Mouse (Mus musculus) myocyte (in vitro differentiated cells): ENCODE results near the gene Gpx3. TPM values are rescaled to one million over a fixed set of nuclear protein-coding genes. Genes with fewer than 3 reads are reported as not detected.

Experiments used
- H3K27me3 ChIP-seq: one replicate; pipeline ENCODE4 v1.6.1; 2011; ENCODE audit not compliant: control insufficient read depth, insufficient read depth, insufficient read length
- H3K36me3 ChIP-seq: one replicate; pipeline ENCODE4 v1.6.1; 2011; ENCODE audit not compliant: control insufficient read depth, insufficient read depth
- H3K4me2 ChIP-seq: one replicate; pipeline ENCODE4 v1.6.1; 2011; ENCODE audit warnings: low read depth, control low read depth
- H3K4me3 ChIP-seq: one replicate; pipeline ENCODE4 v1.5.1; 2011; ENCODE audit warnings: mild to moderate bottlenecking, control low read depth, moderate library complexity
- H3K79me2 ChIP-seq: one replicate; pipeline ENCODE4 v1.6.1; 2011; ENCODE audit not compliant: control insufficient read depth, insufficient read depth
- H3ac ChIP-seq: one replicate; pipeline ENCODE4 v1.6.1; 2011; ENCODE audit not compliant: control insufficient read depth, insufficient read length
- CEBPB ChIP-seq: IDR thresholded peaks from 2 replicates; pipeline ENCODE4 v1.6.1; 2011; ENCODE audit warnings: mild to moderate bottlenecking, moderate library complexity; ENCODE audit not compliant: poor library complexity, insufficient read depth, severe bottlenecking
- E2F4 ChIP-seq: IDR thresholded peaks from one replicate; pipeline ENCODE4 v1.6.1; 2011; ENCODE audit warnings: mild to moderate bottlenecking, control low read depth, moderate library complexity; ENCODE audit not compliant: insufficient read depth
- MAX ChIP-seq: IDR thresholded peaks from one replicate; pipeline ENCODE4 v1.6.1; 2011; ENCODE audit warnings: low read depth, mild to moderate bottlenecking, control low read depth
- MYOD1 ChIP-seq, 3 experiments: IDR thresholded peaks; one replicate each; pipeline ENCODE4 v1.6.1; 2011; ENCODE audit warnings: control low read depth in 2 of 3, low read depth in 2 of 3, mild to moderate bottlenecking in 2 of 3, moderate library complexity in 1 of 3; ENCODE audit not compliant: insufficient read length in 2 of 3, control insufficient read depth in 1 of 3
- MYOG ChIP-seq, 3 experiments: IDR thresholded peaks; one replicate each; pipeline ENCODE4 v1.6.1; 2011; ENCODE audit warnings: control low read depth in 2 of 3, low read depth in 2 of 3, mild to moderate bottlenecking in 2 of 3; ENCODE audit not compliant: insufficient read length in 2 of 3, control insufficient read depth in 1 of 3, insufficient read depth in 1 of 3
- POLR2A ChIP-seq: IDR thresholded peaks from one replicate; pipeline ENCODE4 v1.6.1; 2011; ENCODE audit warnings: low read depth, mild to moderate bottlenecking, control low read depth, moderate library complexity; ENCODE audit not compliant: insufficient read length
- POLR2AphosphoS2 ChIP-seq: IDR thresholded peaks from one replicate; pipeline ENCODE4 v1.6.1; 2011; ENCODE audit warnings: low read depth, control low read depth; ENCODE audit not compliant: insufficient read length
- REST ChIP-seq: IDR thresholded peaks from one replicate; pipeline ENCODE4 v1.6.1; 2011; ENCODE audit warnings: mild to moderate bottlenecking, control low read depth, moderate library complexity; ENCODE audit not compliant: insufficient read depth, insufficient read length
- SRF ChIP-seq: IDR thresholded peaks from one replicate; pipeline ENCODE4 v1.6.1; 2011; ENCODE audit warnings: low read depth; ENCODE audit not compliant: control insufficient read depth, insufficient read length
- TCF12 ChIP-seq: IDR thresholded peaks from one replicate; pipeline ENCODE4 v1.6.1; 2011; ENCODE audit warnings: mild to moderate bottlenecking, control low read depth; ENCODE audit not compliant: poor library complexity, insufficient read depth, severe bottlenecking
- TCF3 ChIP-seq: IDR thresholded peaks from one replicate; pipeline ENCODE4 v1.6.1; 2011; ENCODE audit warnings: low read depth, control low read depth; ENCODE audit not compliant: insufficient read length
- USF1 ChIP-seq: IDR thresholded peaks from one replicate; pipeline ENCODE4 v1.6.1; 2011; ENCODE audit warnings: low read depth, mild to moderate bottlenecking, control low read depth, moderate library complexity
- polyA plus RNA-seq: library from polyadenylated mRNA; unstranded; fragments of >200 nt; fragmentation: generic; extraction: Trizol; gene quantifications from one replicate; pipeline ENCODE4 v1.2.1, GENCODE M21; 2012; ENCODE audit warnings: missing spikeins

The Gpx3 gene
- polyA plus RNA-seq, 1 experiment: 9.4 TPM

GRCm38 (mm10) chr11:54911201-54911600 is 8.9 kb downstream of the Gpx3 start:
- no peak for TF ChIP-seq USF1
- no peak for TF ChIP-seq POLR2AphosphoS2
- no peak for TF ChIP-seq MAX
- TF ChIP-seq TCF12: no peak
- no peak for TF ChIP-seq REST
- no peak for TF ChIP-seq POLR2A
- no peak for TF ChIP-seq CEBPB
- TF ChIP-seq E2F4: no peak
- TF ChIP-seq TCF3: no peak
- no peak for TF ChIP-seq MYOG (IDR thresholded peaks at IDR 0.05; ENCODE audit: control insufficient read depth in 1 of 3, insufficient read depth in 1 of 3, insufficient read length in 2 of 3, low read depth in 2 of 3)
- TF ChIP-seq MYOD1 (IDR thresholded peaks at IDR 0.05; ENCODE audit: control insufficient read depth in 1 of 3, insufficient read length in 2 of 3, low read depth in 2 of 3): no peak
- no peak for TF ChIP-seq SRF
- H3ac ChIP-seq: no peak overlapping the region
- no peak overlapping the region for H3K4me2 ChIP-seq
- no peaks in the 10 kb centered on the region for H3K27me3 ChIP-seq
- H3K79me2 ChIP-seq: no peaks in the 10 kb centered on the region
- peaks cover 14% of the 10 kb centered on the region for H3K36me3 ChIP-seq
- no peak overlapping the region for H3K4me3 ChIP-seq

GRCm38 (mm10) chr11:54911671-54912502 is 9.6 kb downstream of the Gpx3 start:
- H3K4me3 ChIP-seq: no peak overlapping the region
- H3K4me2 ChIP-seq: no peak overlapping the region
- H3K36me3 ChIP-seq: peaks cover 14% of the 10 kb centered on the region
- TF ChIP-seq SRF: no peak
- TF ChIP-seq MYOG (IDR thresholded peaks at IDR 0.05; ENCODE audit: control insufficient read depth in 1 of 3, insufficient read depth in 1 of 3, insufficient read length in 2 of 3, low read depth in 2 of 3): no peak
- TF ChIP-seq TCF3: no peak
- no peak for TF ChIP-seq POLR2A
- no peak for TF ChIP-seq MAX
- TF ChIP-seq MYOD1 (IDR thresholded peaks at IDR 0.05; ENCODE audit: control insufficient read depth in 1 of 3, insufficient read length in 2 of 3, low read depth in 2 of 3): no peak
- no peak for TF ChIP-seq CEBPB
- no peak for TF ChIP-seq E2F4
- no peak for TF ChIP-seq TCF12
- TF ChIP-seq POLR2AphosphoS2: no peak
- no peak for TF ChIP-seq USF1
- TF ChIP-seq REST: no peak
- H3K79me2 ChIP-seq: no peaks in the 10 kb centered on the region
- H3K27me3 ChIP-seq: no peaks in the 10 kb centered on the region
- no peak overlapping the region for H3ac ChIP-seq

- H3K36me3 ChIP-seq: peaks cover 22% of the 10 kb centered on the region
- no peak overlapping the region for H3K4me3 ChIP-seq
- H3K4me2 ChIP-seq: no peak overlapping the region
- no peak for TF ChIP-seq CEBPB
- no peak for TF ChIP-seq MAX
- no peak for TF ChIP-seq USF1
- no peak for TF ChIP-seq TCF3
- TF ChIP-seq POLR2A: no peak
- TF ChIP-seq E2F4: no peak
- no peak for TF ChIP-seq POLR2AphosphoS2
- TF ChIP-seq REST: no peak
- no peak for TF ChIP-seq TCF12
- no peak for TF ChIP-seq MYOD1 (IDR thresholded peaks at IDR 0.05; ENCODE audit: control insufficient read depth in 1 of 3, insufficient read length in 2 of 3, low read depth in 2 of 3)
- TF ChIP-seq SRF: no peak
- TF ChIP-seq MYOG (IDR thresholded peaks at IDR 0.05; ENCODE audit: control insufficient read depth in 1 of 3, insufficient read depth in 1 of 3, insufficient read length in 2 of 3, low read depth in 2 of 3): no peak
- no peak overlapping the region for H3ac ChIP-seq
- no peaks in the 10 kb centered on the region for H3K27me3 ChIP-seq
- no peaks in the 10 kb centered on the region for H3K79me2 ChIP-seq
These were observed 10.5 kb downstream of the Gpx3 start for GRCm38 (mm10) chr11:54912503-54913316.

- TF ChIP-seq MAX: no peak
- TF ChIP-seq TCF3: no peak
- no peak for TF ChIP-seq USF1
These were observed 11.6 kb downstream of the Gpx3 start for GRCm38 (mm10) chr11:54913841-54914240.

More at GRCm38 (mm10) chr11:54913841-54914240, 11.6 kb downstream of the Gpx3 start:
- no peak overlapping the region for H3ac ChIP-seq
- peaks cover 31% of the 10 kb centered on the region for H3K36me3 ChIP-seq
- no peaks in the 10 kb centered on the region for H3K79me2 ChIP-seq
- no peak overlapping the region for H3K4me2 ChIP-seq
- no peak overlapping the region for H3K4me3 ChIP-seq
- no peaks in the 10 kb centered on the region for H3K27me3 ChIP-seq
